Mouse (Mus musculus) intestine, embryonic 16.5 days (tissue): ENCODE results near the gene Slc26a9. TPM values are rescaled to one million over a fixed set of nuclear protein-coding genes. Genes with fewer than 3 reads are reported as not detected.
A peak's percentile ranks its signal among the peaks of the same experiment; 100 is the strongest.

ENCODE experiments used
- ATAC-seq: fragments of 200-750 bp; cut with Nextera tagmentation; 2 replicates; pipeline ENCODE4 v1.8.0; 2017; ENCODE audit warnings: moderate TSS enrichment, moderate library complexity
- H3K27ac ChIP-seq: fragments of 300-500 bp; sonication (generic); 2 replicates; pipeline ENCODE4 v1.5.1; 2014; ENCODE audit warnings: mild to moderate bottlenecking, low read length
- H3K27me3 ChIP-seq: fragments of 300-500 bp; sonication (generic); replicated peaks from 2 replicates; pipeline ENCODE4 v1.6.1; 2014; ENCODE audit warnings: low read length, control low read depth, mixed read lengths; ENCODE audit not compliant: control insufficient read depth, insufficient read depth
- H3K36me3 ChIP-seq: fragments of 300-500 bp; sonication (generic); 2 replicates; pipeline ENCODE4 v1.6.1; 2014; ENCODE audit warnings: low read length, control low read depth; ENCODE audit not compliant: control insufficient read depth, insufficient read depth
- H3K4me1 ChIP-seq: fragments of 300-500 bp; sonication (generic); 2 replicates; pipeline ENCODE4 v1.6.1; 2014; ENCODE audit warnings: low read length, control low read depth, mixed read lengths; ENCODE audit not compliant: control insufficient read depth, insufficient read depth
- H3K4me2 ChIP-seq: fragments of 300-500 bp; sonication (generic); 2 replicates; pipeline ENCODE4 v1.6.1; 2014; ENCODE audit warnings: low read depth, low read length, control low read depth
- H3K4me3 ChIP-seq: fragments of 300-500 bp; sonication (generic); 2 replicates; pipeline ENCODE4 v1.5.1; 2014; ENCODE audit warnings: mild to moderate bottlenecking, low read length
- H3K9ac ChIP-seq: fragments of 300-500 bp; sonication (generic); 2 replicates; pipeline ENCODE4 v1.6.1; 2014; ENCODE audit warnings: low read depth, low read length
- H3K9me3 ChIP-seq: fragments of 300-500 bp; sonication (generic); 2 replicates; pipeline ENCODE4 v1.6.1; 2016; ENCODE audit warnings: low read length, control low read depth; ENCODE audit not compliant: control insufficient read depth
- WGBS: fragments of 180-500 bp; shearing (Covaris S2); extraction: QIAGEN DNeasy Blood & Tissue Kit; methylation state at CpG from one replicate; pipeline ENCODE4 v1.1.7; 2014; 5-methylcytosine and 5-hydroxymethylcytosine counted together
- polyA plus RNA-seq: library from polyadenylated mRNA; unstranded; fragments of >200 nt; fragmentation: Nextera tagmentation; extraction: Ambion mirVana; gene quantifications from 2 replicates; pipeline ENCODE4 v1.2.1, GENCODE M21; 2015

The Slc26a9 gene
- polyA plus RNA-seq, 1 experiment from 2014 or later, result 2.1 TPM

DNA sequence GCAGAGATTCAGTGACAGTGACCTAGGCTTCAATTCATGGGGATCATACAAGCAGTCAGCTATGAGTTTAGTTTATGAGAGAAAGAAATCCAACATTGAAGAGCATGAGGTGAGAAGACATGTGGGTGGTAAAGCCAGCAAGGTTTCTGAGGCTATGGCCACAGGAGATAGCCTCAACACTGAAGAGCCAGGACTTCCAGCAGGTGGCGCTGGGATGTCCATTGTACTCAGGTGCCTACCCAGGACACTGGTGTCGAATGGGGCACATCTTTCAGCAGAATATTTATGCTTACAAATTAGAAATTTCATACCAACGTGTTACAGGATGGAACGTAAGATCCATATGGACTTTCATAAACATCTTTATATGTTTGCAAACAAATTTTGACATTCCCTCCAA lies 35.5 kb upstream of the Slc26a9 start:
- Histone ChIP-seq H3K4me3 (no peak overlapping the region), H3K9ac (no peak overlapping the region), H3K4me2 (no peak overlapping the region), H3K27ac (no peak overlapping the region), H3K27me3 (no peaks in the 10 kb centered on the region), H3K4me1 (no peaks in the 10 kb centered on the region), H3K9me3 (no peaks in the 10 kb centered on the region), H3K36me3 (no peaks in the 10 kb centered on the region)
- ATAC-seq, result no peak
- WGBS, result 17% methylated on average over 4 of the region's 4 CpGs

- Histone ChIP-seq H3K9ac (no peak overlapping the region), H3K27me3 (no peaks in the 10 kb centered on the region), H3K36me3 (no peaks in the 10 kb centered on the region), H3K4me3 (no peak overlapping the region), H3K4me1 (no peaks in the 10 kb centered on the region), H3K4me2 (no peak overlapping the region), H3K9me3 (no peaks in the 10 kb centered on the region), H3K27ac (no peak overlapping the region)
- 77% methylated on average over 10 of the region's 10 CpGs for WGBS
- ATAC-seq, result no peak
Measured at GRCm38 (mm10) chr1:131711518-131711917, 32.3 kb upstream of the Slc26a9 start.

DNA sequence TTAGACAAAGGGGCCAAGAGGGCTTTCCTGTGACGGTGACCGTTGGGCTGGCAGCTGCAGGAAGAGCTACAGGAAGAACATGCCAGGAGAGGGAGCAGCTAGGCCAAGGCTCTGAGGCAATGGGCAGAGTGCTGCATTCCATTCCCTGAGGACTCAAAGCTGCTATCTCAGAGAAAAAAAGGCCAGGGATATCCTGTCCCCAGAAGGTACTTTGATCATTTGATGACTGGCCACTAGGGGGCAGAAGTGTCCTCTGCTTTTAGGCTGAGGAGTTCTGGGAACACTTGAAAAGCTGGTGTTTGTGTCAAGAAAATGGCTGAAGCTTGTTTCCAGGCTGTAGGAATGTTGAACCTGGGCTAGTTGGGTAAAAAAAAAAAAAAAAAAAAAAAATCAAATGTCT lies 31.4 kb upstream of the Slc26a9 start:
- Histone ChIP-seq H3K4me1 (no peaks in the 10 kb centered on the region), H3K9me3 (no peaks in the 10 kb centered on the region), H3K4me2 (no peak overlapping the region), H3K27ac (no peak overlapping the region), H3K4me3 (no peak overlapping the region), H3K9ac (no peak overlapping the region), H3K27me3 (no peaks in the 10 kb centered on the region), H3K36me3 (no peaks in the 10 kb centered on the region)
- WGBS, result 31% methylated on average over 2 of the region's 2 CpGs
- peak; percentile 36; the same call in 1 of the 2 replicates for ATAC-seq

- ATAC-seq, result no peak
- H3K9me3 ChIP-seq, result no peaks in the 10 kb centered on the region
Measured at GRCm38 (mm10) chr1:131714388-131715337, 29.2 kb upstream of the Slc26a9 start.

DNA sequence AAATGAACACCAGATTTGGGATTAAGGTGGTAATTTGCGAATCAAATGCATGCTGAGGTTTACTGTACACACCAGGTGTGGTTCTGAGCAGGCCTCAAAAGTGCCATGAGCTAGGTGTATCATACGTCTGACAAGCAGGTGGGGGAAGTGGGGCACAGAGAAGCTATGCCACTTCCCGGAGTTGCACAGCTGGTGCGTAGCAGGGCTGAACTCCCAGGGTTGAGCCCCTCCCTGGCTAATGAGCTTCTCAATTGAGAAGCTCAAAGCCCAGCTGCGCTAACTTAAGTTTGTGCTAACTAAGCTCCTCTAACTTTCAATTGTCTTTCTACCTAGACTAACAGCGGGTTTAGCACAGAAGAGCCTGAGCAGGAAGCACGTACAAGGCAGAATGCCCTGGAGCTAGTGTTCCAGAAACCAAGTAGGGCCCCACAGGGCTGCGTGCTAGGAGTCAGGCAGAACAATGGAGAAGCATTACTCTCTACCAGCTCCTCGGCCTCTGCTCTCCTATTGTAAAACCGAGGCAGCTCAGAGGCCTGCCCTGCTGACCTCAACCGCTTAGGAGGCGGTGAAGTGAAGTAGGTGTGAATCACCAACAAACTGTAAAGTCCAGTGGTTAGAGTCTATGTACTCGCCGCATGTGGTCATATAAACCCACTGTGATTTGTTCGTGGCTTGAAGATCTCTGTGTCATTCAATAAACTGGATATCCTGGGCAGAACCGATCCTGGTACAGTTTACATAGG lies 24.7 kb upstream of the Slc26a9 start:
- Histone ChIP-seq H3K27ac (no peak overlapping the region), H3K27me3 (no peaks in the 10 kb centered on the region), H3K4me1 (no peaks in the 10 kb centered on the region), H3K9me3 (no peaks in the 10 kb centered on the region), H3K4me2 (no peak overlapping the region), H3K36me3 (no peaks in the 10 kb centered on the region), H3K4me3 (no peak overlapping the region), H3K9ac (no peak overlapping the region)
- 76% methylated on average over 16 of the region's 16 CpGs for WGBS
- no peak for ATAC-seq

More at GRCm38 (mm10) chr1:131714388-131715337, 29.2 kb upstream of the Slc26a9 start:
- WGBS, result 76% methylated on average over 20 of the region's 20 CpGs
- Histone ChIP-seq H3K4me1 (no peaks in the 10 kb centered on the region), H3K4me2 (no peak overlapping the region), H3K27ac (no peak overlapping the region), H3K27me3 (no peaks in the 10 kb centered on the region), H3K36me3 (no peaks in the 10 kb centered on the region), H3K4me3 (no peak overlapping the region), H3K9ac (no peak overlapping the region)

DNA sequence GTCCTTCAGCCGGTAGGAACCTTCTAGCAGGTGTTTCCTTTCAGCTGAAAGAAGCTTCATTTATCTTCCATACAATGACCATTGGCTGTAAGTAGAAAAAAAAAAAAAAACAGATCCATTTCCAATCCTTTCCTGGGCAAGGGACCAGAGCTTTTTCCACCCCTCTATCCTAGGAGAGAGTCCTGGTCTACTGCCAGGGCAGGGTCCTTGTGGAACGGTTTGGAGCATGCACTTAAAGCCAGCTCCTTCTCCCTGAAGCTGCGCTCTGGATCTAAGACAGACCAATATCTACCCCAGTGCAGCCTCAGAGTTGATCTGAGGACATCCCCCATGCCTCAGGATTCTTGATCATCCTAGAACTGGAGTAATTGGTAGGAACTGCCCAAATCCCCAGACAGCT lies 21.8 kb upstream of the Slc26a9 start:
- Histone ChIP-seq H3K9ac (no peak overlapping the region), H3K27ac (no peak overlapping the region), H3K4me1 (no peaks in the 10 kb centered on the region), H3K4me2 (no peak overlapping the region), H3K27me3 (no peaks in the 10 kb centered on the region), H3K36me3 (no peaks in the 10 kb centered on the region), H3K4me3 (no peak overlapping the region), H3K9me3 (no peaks in the 10 kb centered on the region)
- 75% methylated on average over 3 of the region's 3 CpGs for WGBS
- ATAC-seq, result no peak

- Histone ChIP-seq H3K36me3 (no peaks in the 10 kb centered on the region), H3K9ac (no peak overlapping the region), H3K4me3 (no peak overlapping the region), H3K4me2 (no peak overlapping the region), H3K9me3 (no peaks in the 10 kb centered on the region), H3K27me3 (no peaks in the 10 kb centered on the region), H3K4me1 (no peaks in the 10 kb centered on the region), H3K27ac (no peak overlapping the region)
- 81% methylated on average over 4 of the region's 4 CpGs for WGBS
- ATAC-seq, result no peak
Measured at GRCm38 (mm10) chr1:131723549-131723948, 20.3 kb upstream of the Slc26a9 start.

DNA sequence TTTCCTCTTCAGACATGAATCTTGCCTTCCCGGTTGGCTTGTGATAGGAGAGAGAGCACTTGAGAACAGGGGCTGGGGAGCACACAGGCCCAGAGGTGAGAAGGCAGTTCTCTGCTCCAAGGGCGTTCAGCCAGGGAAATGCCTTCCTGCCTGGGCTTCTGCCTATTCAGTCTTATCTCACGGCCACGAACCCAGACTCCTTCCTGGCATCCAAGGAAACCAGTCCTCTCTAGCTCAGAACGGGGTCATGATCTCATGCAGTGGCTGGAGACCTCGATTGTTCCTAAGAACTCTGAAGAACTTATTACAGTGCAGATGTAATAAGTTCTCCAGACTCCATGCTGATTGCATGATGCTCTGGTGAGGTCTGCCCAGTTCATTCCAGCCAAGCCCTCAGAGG lies 17.2 kb upstream of the Slc26a9 start:
- no peaks in the 10 kb centered on the region for H3K27me3 ChIP-seq
- no peaks in the 10 kb centered on the region for H3K4me1 ChIP-seq
- ATAC-seq, result no peak
- H3K36me3 ChIP-seq, result no peaks in the 10 kb centered on the region
- 46% methylated on average over 6 of the region's 6 CpGs for WGBS
- no peak overlapping the region for H3K27ac ChIP-seq
- H3K9ac ChIP-seq, result no peak overlapping the region
- H3K9me3 ChIP-seq, result no peaks in the 10 kb centered on the region
- no peak overlapping the region for H3K4me3 ChIP-seq
- H3K4me2 ChIP-seq, result no peak overlapping the region

DNA sequence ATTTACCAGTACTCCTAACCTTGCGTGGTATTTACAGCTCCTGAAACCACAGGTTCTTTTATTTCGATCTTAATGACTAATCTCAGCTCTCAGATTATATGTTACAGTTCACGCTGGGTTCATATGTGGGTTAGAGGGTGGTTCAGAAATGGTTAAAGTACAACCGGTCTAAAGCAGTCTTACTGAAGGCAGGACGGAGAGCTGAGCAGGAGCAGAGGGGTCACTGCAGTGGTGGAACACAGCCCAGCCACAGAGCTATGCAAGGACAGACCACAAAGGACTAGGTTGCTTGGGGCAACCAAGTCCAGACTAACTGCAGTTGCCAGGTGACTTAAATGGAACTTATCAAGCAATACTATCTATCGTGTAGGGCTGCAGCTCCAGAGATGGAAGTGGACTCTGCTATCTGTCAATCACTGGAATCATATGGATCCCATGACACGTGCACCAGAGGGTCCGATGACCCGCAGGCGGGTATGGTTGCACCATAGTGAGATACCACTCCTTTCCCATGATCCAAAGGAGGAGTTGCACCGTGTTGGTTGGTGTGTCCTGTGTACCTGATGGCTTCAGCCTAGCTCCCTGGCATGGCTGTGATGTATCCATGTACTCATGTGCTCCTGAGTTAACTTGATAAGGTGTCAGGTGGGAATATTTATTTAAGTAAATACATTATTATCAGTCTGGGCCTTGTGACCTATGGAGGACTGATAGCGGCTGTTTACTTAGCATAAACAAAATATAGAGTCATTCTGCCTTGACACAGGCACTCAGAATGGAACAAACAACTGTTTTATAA lies 13.0 kb upstream of the Slc26a9 start:
- H3K27ac ChIP-seq, result no peak overlapping the region
- ATAC-seq, result peak; percentile 70
- 68% methylated on average over 12 of the region's 12 CpGs for WGBS

More for the DNA sequence above, 13.0 kb upstream of the Slc26a9 start:
- Histone ChIP-seq H3K27me3 (no peaks in the 10 kb centered on the region), H3K9ac (no peak overlapping the region), H3K4me3 (no peak overlapping the region), H3K36me3 (no peaks in the 10 kb centered on the region), H3K4me2 (no peak overlapping the region), H3K4me1 (no peaks in the 10 kb centered on the region), H3K9me3 (no peaks in the 10 kb centered on the region)
